Mouse (Mus musculus) midbrain, embryonic 11.5 days (tissue): ENCODE measurements at regions not wholly inside any gene's neighbourhood (a gene's known extent, or its start where the extent isn't known, plus 50 kb on each side); places are given as distances from the start of the nearest gene placed in this dataset.

Experiments
- ATAC-seq: fragments of 200-750 bp; cut with Nextera tagmentation; 2 replicates; pipeline ENCODE4 v1.8.0; 2017; ENCODE audit warnings: moderate TSS enrichment, moderate library complexity; ENCODE audit not compliant: low FRiP score
- DNase-seq: peaks from one replicate; pipeline ENCODE4 v3.0.0; 2015; ENCODE audit warnings: low spot score; ENCODE audit errors: missing footprints
- H3K27ac ChIP-seq: fragments of 300-500 bp; sonication (generic); 2 replicates; pipeline ENCODE4 v1.5.1; 2014; ENCODE audit warnings: low read depth, low read length
- H3K27me3 ChIP-seq: fragments of 300-500 bp; sonication (generic); 2 replicates; pipeline ENCODE4 v1.6.1; 2014; ENCODE audit warnings: mild to moderate bottlenecking, low read length, moderate library complexity, mixed read lengths; ENCODE audit not compliant: control insufficient read depth, insufficient read depth
- H3K36me3 ChIP-seq: fragments of 300-500 bp; sonication (generic); 2 replicates; pipeline ENCODE4 v1.6.1; 2014; ENCODE audit warnings: mild to moderate bottlenecking, low read length, moderate library complexity, mixed read lengths; ENCODE audit not compliant: control insufficient read depth, insufficient read depth
- H3K4me1 ChIP-seq: fragments of 300-500 bp; sonication (generic); 2 replicates; pipeline ENCODE4 v1.6.1; 2014; ENCODE audit warnings: low read length; ENCODE audit not compliant: control insufficient read depth, insufficient read depth
- H3K4me2 ChIP-seq: fragments of 300-500 bp; sonication (generic); 2 replicates; pipeline ENCODE4 v1.6.1; 2014; ENCODE audit warnings: mild to moderate bottlenecking, moderate library complexity
- H3K4me3 ChIP-seq: fragments of 300-500 bp; sonication (generic); 2 replicates; pipeline ENCODE4 v1.5.1; 2014; ENCODE audit warnings: low read depth, low read length
- H3K9ac ChIP-seq: fragments of 300-500 bp; sonication (generic); 2 replicates; pipeline ENCODE4 v1.6.1; 2014; ENCODE audit warnings: low read length
- H3K9me3 ChIP-seq: fragments of 300-500 bp; sonication (generic); 2 replicates; pipeline ENCODE4 v1.6.1; 2016; ENCODE audit warnings: low read length; ENCODE audit not compliant: control insufficient read depth
- WGBS: fragments of 180-500 bp; shearing (Covaris S2); extraction: QIAGEN DNeasy Blood & Tissue Kit; methylation state at CpG from one replicate; pipeline ENCODE4 v1.1.7; 2014; 5-methylcytosine and 5-hydroxymethylcytosine counted together

DNA sequence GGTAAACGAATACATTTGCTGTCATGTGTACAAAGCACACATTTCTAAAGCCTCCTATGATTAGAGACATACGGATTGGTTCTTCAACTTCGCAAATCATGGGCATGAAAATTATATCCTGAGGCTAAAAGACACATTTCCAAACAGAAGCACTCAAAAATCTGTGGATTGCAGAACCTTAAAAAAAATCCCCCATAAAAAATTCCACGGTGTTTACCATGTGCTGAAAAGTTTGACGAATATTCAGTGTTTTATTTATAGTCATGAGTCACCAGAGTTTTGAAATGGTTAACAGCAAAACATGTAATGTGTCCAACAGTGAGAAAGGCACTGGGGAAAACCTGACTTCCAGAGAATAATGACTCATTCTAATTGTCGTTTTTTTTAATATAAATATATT is 1214.9 kb upstream of the Cited2 start:
- no peaks in the 10 kb centered on the region for H3K27me3 ChIP-seq
- DNase-seq (no peak), ATAC-seq (no peak)
- H3K4me2 ChIP-seq: no peak overlapping the region
- no peaks in the 10 kb centered on the region for H3K4me1 ChIP-seq
- no peaks in the 10 kb centered on the region for H3K36me3 ChIP-seq
- 87% methylated on average over 6 of the region's 6 CpGs for WGBS
- no peak overlapping the region for H3K27ac ChIP-seq
- H3K9me3 ChIP-seq: no peaks in the 10 kb centered on the region
- no peak overlapping the region for H3K4me3 ChIP-seq
- no peak overlapping the region for H3K9ac ChIP-seq

DNA sequence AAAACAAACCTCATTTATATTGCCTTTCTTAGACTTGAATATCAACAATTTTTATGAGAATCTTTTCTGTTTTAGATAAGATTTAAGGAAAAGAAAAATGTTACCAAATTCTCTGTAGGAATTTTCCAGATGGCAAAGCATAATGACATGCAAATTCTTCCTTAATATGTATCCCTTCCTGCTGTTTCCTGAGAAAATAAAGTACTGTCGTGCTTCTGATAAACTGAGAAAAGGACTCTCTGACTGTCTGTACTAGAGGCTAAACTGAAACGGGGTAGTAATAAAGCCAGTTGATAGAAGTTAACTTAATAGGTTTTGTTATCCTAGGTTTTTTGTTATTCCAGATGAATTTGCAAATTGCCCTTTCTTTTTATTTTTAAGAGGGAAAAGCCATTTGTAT is 1208.4 kb upstream of the Cited2 start:
- Histone ChIP-seq H3K27me3 (no peaks in the 10 kb centered on the region), H3K4me1 (no peaks in the 10 kb centered on the region), H3K36me3 (no peaks in the 10 kb centered on the region), H3K4me2 (no peak overlapping the region), H3K9ac (no peak overlapping the region), H3K27ac (no peak overlapping the region), H3K9me3 (no peaks in the 10 kb centered on the region), H3K4me3 (no peak overlapping the region)
- ATAC-seq (no peak), DNase-seq (no peak)
- 78% methylated on average over 2 of the region's 2 CpGs for WGBS

DNA sequence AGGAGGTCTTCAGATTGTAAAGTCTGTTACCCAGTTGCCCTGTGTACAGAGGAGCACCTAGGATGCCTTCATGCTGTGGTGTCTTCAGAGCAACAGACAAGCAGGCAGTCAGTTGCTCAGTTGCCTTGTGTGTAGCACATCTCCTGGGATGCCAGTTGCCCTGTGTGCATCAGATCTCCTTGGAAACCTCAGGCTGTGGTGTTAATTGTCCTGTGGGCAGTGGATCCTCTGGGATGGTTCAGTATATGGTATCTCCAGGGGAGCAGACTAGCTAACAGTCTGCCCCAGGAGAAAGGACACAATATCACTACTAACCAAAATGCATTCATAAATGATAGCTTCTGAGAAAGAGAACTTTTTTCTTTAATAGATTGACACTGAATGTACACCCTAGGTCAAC is 1201.1 kb upstream of the Cited2 start:
- no peak for DNase-seq
- ATAC-seq: no peak
- no peak overlapping the region for H3K4me3 ChIP-seq
- H3K4me1 ChIP-seq: no peaks in the 10 kb centered on the region
- no peak overlapping the region for H3K9ac ChIP-seq
- no peak overlapping the region for H3K27ac ChIP-seq
- no peaks in the 10 kb centered on the region for H3K27me3 ChIP-seq
- H3K4me2 ChIP-seq: no peak overlapping the region
- no peaks in the 10 kb centered on the region for H3K36me3 ChIP-seq
- no peaks in the 10 kb centered on the region for H3K9me3 ChIP-seq

DNA sequence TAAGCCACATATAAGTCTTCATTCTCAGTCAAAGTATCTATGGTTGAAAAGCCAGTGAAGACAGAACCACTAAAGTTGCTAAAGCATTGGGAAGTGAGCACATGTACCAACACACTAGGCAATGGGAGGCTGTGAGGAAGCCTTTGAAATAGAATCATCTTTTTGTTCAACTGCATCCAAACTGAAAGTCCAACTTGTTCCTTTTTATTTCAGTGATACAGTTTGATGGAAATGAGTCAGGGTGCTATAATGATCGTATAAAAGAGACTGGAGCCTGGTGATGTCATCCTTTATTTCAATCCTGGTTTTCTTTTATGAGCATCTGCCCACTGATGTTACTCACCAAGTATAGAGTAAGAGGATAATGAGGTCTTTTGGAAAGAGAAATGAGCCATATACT is 1198.9 kb upstream of the Cited2 start:
- Histone ChIP-seq H3K4me3 (no peak overlapping the region), H3K4me1 (no peaks in the 10 kb centered on the region), H3K9ac (no peak overlapping the region), H3K27me3 (no peaks in the 10 kb centered on the region), H3K4me2 (no peak overlapping the region), H3K36me3 (no peaks in the 10 kb centered on the region), H3K9me3 (no peaks in the 10 kb centered on the region), H3K27ac (no peak overlapping the region)
- ATAC-seq (no peak), DNase-seq (no peak)
- 82% methylated on average over 1 of the region's 1 CpGs for WGBS

DNA sequence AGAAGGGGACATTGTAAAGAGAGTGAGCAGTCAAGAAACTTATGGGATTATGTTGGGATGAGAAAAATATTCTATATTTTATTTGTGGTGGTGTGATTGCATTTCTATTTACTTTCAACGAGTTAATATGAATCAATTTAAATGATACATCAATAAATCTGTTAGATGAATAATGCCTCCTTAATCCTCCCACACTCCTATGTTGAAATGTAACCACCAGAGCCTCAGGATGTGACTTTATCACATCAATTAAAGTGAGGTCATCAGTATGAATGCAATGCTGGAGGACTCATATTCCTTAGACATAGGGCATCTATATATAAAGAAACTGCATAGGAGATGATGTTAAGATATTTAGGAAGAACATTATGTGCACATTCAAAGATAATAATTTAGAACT is 1195.3 kb upstream of the Cited2 start:
- H3K27me3 ChIP-seq: no peaks in the 10 kb centered on the region
- ATAC-seq: no peak
- WGBS: 56% methylated on average over 1 of the region's 1 CpGs

DNA sequence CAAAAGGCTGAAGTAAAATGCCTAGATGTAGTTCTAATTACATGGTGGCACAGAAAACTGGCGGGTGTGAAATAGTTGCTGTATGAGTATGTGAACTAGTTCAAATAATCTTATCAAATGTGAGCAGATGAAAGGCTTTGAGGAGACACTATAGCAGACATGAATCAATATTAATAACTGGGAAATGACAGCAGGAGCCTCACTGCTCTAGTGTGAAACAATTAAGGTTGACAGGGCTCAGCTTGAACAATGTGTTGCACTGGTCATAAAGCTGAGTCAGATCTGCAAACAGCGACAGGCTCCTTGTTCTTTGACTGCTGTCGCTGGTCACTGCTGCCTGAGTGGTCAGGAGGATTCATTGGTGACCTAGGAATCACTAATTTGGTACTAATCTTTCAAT is 1185.4 kb upstream of the Cited2 start:
- Histone ChIP-seq H3K9me3 (no peaks in the 10 kb centered on the region), H3K36me3 (no peaks in the 10 kb centered on the region), H3K9ac (no peak overlapping the region), H3K27ac (no peak overlapping the region), H3K4me2 (no peak overlapping the region), H3K4me3 (no peak overlapping the region), H3K27me3 (no peaks in the 10 kb centered on the region), H3K4me1 (no peaks in the 10 kb centered on the region)
- DNase-seq (no peak), ATAC-seq (peak; percentile 52; the same call in 1 of the 2 replicates)
- 59% methylated on average over 3 of the region's 3 CpGs for WGBS

More for the DNA sequence above, 1195.3 kb upstream of the Cited2 start:
- Histone ChIP-seq H3K27ac (no peak overlapping the region), H3K9ac (no peak overlapping the region), H3K4me1 (no peaks in the 10 kb centered on the region), H3K9me3 (no peaks in the 10 kb centered on the region), H3K4me3 (no peak overlapping the region), H3K36me3 (no peaks in the 10 kb centered on the region), H3K4me2 (no peak overlapping the region)
- DNase-seq: no peak

DNA sequence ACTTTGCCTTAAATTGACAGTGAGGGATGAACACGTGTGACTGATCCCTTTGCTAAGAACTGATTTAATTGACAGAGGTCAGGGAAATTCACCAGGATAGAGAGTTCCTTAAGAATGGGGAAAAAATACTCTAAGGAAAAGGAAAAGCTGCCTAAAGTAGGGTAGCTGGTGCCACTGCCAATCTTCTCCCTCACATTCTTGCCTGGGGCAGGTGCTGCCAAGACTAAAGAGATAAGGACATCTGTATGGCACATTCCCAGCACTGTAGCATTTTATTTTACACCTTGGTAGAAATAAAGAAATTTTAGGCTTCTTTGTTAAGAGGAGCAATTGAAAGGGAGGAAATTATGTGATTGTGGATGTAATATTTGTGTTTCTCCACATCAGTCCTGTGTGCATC is 1184.6 kb upstream of the Cited2 start:
- Histone ChIP-seq H3K27me3 (no peaks in the 10 kb centered on the region), H3K4me3 (no peak overlapping the region), H3K4me1 (no peaks in the 10 kb centered on the region), H3K36me3 (no peaks in the 10 kb centered on the region), H3K4me2 (no peak overlapping the region), H3K9ac (no peak overlapping the region), H3K27ac (no peak overlapping the region), H3K9me3 (no peaks in the 10 kb centered on the region)
- ATAC-seq: no peak
- no peak for DNase-seq
- WGBS: 28% methylated on average over 1 of the region's 1 CpGs

DNA sequence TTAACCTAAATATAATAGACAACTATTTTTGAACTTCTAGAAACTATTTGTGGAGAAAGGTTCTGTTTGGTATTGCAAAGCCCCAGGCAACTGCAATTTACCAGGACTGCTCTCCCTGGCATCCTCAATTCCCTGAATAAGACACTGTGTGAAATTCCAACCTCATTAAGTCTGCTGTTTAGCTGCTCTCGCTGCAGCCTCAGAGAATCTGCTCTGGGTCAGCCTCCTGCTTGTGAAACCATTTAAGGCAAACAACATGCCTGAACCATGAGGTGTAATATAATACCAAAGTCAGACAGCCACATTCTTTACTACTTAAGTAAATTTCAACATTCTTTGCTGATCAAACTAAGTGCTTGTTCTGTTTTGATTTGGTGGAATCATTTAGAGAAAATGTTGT is 1177.6 kb upstream of the Cited2 start:
- no peaks in the 10 kb centered on the region for H3K27me3 ChIP-seq
- H3K9ac ChIP-seq: no peak overlapping the region
- ATAC-seq: no peak

DNA sequence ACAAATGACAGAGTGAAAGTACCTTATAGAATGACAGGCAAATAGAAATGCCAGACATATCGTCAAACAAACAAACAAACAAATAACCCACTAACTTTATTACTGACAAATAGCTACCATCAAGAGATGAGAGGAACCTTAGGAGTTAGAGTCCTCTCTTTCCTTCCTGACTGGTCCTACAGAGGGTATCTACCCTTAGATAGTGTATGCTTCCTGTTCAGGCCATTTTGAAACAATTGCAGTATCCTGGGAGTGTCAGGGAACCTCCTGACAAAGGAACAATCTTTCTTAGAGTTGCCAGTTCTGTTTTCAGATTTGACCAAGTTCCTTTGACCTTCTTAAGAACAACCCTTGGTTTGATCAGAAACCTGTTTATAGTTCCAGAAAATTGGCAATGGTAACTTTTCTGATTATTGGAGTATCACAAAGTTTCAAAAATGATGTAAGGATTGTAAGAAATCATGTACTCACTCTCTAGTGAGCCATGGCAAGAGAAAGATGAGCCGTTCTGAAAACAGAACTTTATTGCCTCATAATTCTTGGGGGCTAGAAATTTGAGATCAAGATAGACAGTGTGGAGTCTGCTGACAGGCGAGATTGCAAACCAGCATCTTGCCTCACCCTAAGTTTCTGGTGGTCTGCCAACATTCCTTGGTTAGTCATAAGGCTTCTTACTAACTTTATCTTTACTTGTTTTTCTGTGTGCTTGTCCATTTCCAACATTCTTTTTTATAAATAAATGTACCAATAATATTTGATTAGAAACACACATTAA is 1170.0 kb upstream of the Cited2 start:
- no peak for ATAC-seq
- Histone ChIP-seq H3K4me2 (no peak overlapping the region), H3K27me3 (no peaks in the 10 kb centered on the region), H3K27ac (no peak overlapping the region), H3K9me3 (no peaks in the 10 kb centered on the region), H3K9ac (no peak overlapping the region), H3K4me3 (no peak overlapping the region), H3K36me3 (no peaks in the 10 kb centered on the region), H3K4me1 (no peaks in the 10 kb centered on the region)
- 82% methylated on average over 3 of the region's 3 CpGs for WGBS
- no peak for DNase-seq

More for the DNA sequence above, 1177.6 kb upstream of the Cited2 start:
- H3K4me2 ChIP-seq: no peak overlapping the region
- H3K36me3 ChIP-seq: no peaks in the 10 kb centered on the region
- no peaks in the 10 kb centered on the region for H3K9me3 ChIP-seq
- no peaks in the 10 kb centered on the region for H3K4me1 ChIP-seq
- 3% methylated on average over 1 of the region's 1 CpGs for WGBS
- no peak overlapping the region for H3K27ac ChIP-seq
- no peak overlapping the region for H3K4me3 ChIP-seq
- DNase-seq: no peak
